Mouse (Mus musculus) frontal cortex, postnatal 25 days (tissue): ENCODE data around the gene 1700020A23Rik.

ENCODE experiments used
- DNase-seq, 2 experiments: peaks; one replicate each; pipeline ENCODE4 v3.0.0; 2022; ENCODE audit warnings: low spot score in 2 of 2

Gene 1700020A23Rik

GRCm38 (mm10) chr2:130450434-130450796 lies 45.4 kb downstream of the 1700020A23Rik start:
- DNase-seq, result peak; percentile 47 to 54

DNA sequence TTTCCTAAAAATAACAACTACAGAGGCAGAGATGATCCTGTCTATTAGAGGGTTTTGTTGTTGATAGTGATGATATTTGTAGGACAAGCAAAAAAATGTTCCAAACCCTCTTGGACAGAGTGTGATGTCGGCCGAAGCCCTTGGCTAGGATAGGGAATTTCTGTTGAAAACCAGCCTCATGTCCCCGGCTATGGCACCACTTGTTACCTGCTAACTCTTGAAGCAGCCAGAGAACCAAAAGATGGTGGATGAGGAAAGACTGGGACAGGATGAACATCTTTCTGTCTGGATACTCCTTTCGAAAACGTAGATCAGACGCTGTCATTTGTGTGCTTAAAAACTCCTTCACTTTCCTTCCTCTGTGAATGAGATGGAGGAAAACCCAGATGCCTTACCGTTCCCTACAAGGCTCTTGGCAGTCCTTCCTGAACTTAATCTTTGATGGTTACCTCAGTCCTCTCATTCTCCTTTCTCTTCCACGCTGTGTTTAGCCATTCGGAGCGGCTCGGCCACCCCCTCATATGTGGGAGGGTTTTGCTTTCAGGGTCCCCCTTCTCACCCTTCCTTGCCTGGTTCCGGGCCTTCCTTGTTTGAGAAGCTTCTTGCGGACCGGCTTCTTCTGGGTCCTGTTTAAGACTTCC lies 46.1 kb downstream of the 1700020A23Rik start:
- DNase-seq, result no peak

- DNase-seq, result no peak
Measured at GRCm38 (mm10) chr2:130451727-130452090, 46.6 kb downstream of the 1700020A23Rik start.

DNA sequence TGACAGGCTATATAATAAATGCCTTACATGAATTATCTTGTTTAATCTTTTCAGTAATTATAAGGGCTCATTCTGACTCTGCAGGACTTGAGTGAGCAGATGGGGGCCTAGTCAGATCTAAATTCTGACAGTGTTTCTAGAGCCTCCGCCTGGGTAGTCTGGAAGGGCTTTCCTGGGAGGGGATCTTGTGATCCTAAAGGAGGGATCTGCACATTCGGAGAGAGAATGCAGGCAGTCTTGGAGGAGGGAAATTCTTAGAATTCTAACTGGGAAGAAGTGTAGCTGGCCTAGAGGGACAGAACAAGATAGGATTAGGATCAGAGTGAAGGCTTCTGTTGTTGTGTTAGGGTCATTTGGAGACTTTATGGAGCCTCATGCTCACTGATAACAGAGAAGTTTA lies 47.2 kb downstream of the 1700020A23Rik start:
- no peak for DNase-seq

DNA sequence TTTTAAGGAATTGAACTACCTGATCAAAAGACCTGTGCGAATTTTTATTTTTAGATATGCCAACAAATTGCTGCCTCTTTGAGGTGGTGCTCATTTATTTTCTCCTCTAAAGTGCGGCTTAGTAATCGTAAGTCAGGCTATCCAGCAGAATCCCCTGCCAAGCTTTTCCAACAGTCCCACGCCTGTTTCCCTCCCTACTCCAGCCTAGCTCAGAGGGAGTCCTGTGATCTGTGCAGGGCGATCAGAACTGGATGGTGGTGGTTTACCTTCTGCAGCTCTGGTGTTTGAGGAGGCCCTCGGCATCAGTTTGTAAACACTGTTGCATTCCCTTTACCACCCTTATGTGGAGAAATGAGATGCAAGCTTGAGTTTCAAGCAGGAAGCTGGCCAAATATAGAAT lies 48.4 kb downstream of the 1700020A23Rik start:
- DNase-seq, result no peak

- DNase-seq, result no peak
Measured at GRCm38 (mm10) chr2:130454748-130455370, 49.8 kb downstream of the 1700020A23Rik start.
